Mouse (Mus musculus) limb, embryonic 15.5 days (tissue): Measurements from ENCODE around the gene Popdc2. TPM values are rescaled to one million over a fixed set of nuclear protein-coding genes. Genes with fewer than 3 reads are reported as not detected.

ENCODE experiments used
- ATAC-seq: fragments of 200-750 bp; cut with Nextera tagmentation; 2 replicates; pipeline ENCODE4 v1.8.0; 2017; ENCODE audit warnings: low read depth, moderate TSS enrichment; ENCODE audit not compliant: insufficient number of reproducible peaks, low FRiP score, low TSS enrichment
- H3K27ac ChIP-seq: fragments of 300-500 bp; sonication (generic); 2 replicates; pipeline ENCODE4 v1.5.1; 2015; ENCODE audit warnings: moderate library complexity, mild to moderate bottlenecking, inconsistent platforms
- H3K27me3 ChIP-seq: fragments of 300-500 bp; sonication (generic); 2 replicates; pipeline ENCODE4 v1.6.1; 2015; ENCODE audit warnings: inconsistent platforms
- H3K36me3 ChIP-seq: fragments of 300-500 bp; sonication (generic); 2 replicates; pipeline ENCODE4 v1.6.1; 2015; ENCODE audit warnings: inconsistent platforms
- H3K4me1 ChIP-seq: fragments of 300-500 bp; sonication (generic); 2 replicates; pipeline ENCODE4 v1.6.1; 2015; ENCODE audit warnings: inconsistent platforms
- H3K4me2 ChIP-seq: fragments of 300-500 bp; sonication (generic); 2 replicates; pipeline ENCODE4 v1.6.1; 2015; ENCODE audit warnings: mild to moderate bottlenecking, inconsistent platforms
- H3K4me3 ChIP-seq: fragments of 300-500 bp; sonication (generic); 2 replicates; pipeline ENCODE4 v1.5.1; 2015; ENCODE audit warnings: mild to moderate bottlenecking, inconsistent platforms
- H3K9ac ChIP-seq: fragments of 300-500 bp; sonication (generic); 2 replicates; pipeline ENCODE4 v1.6.1; 2015; ENCODE audit warnings: inconsistent platforms
- H3K9me3 ChIP-seq: fragments of 300-500 bp; sonication (generic); 2 replicates; pipeline ENCODE4 v1.6.1; 2016; ENCODE audit warnings: inconsistent platforms
- whole genome bisulfite sequencing: fragments of 180-500 bp; shearing (Covaris S2); methylation state at CpG from one replicate; pipeline ENCODE4 v1.1.7; 2015; 5-methylcytosine and 5-hydroxymethylcytosine counted together
- polyA plus RNA-seq: library from polyadenylated mRNA; unstranded; fragments of >200 nt; fragmentation: Nextera tagmentation; extraction: Ambion mirVana; gene quantifications from 2 replicates; pipeline ENCODE4 v1.2.1, GENCODE M21; 2015

The Popdc2 gene
- polyA plus RNA-seq, 1 experiment from 2014 or later: 3.2 TPM

- Histone ChIP-seq H3K9ac (no peak overlapping the region), H3K27ac (no peak overlapping the region)
- 86% methylated on average over 2 of the region's 2 CpGs for WGBS
These were observed 2.8 kb upstream of the Popdc2 start for GRCm38 (mm10) chr16:38359241-38359640.

GRCm38 (mm10) chr16:38359857-38360256, 2.2 kb upstream of the Popdc2 start:
- H3K4me1 ChIP-seq: peaks cover 12% of the 10 kb centered on the region; the same call in 1 of the 2 replicates
- H3K9me3 ChIP-seq: no peaks in the 10 kb centered on the region
- 65% methylated on average over 3 of the region's 3 CpGs for WGBS
- no peak overlapping the region for H3K4me3 ChIP-seq
- no peak for ATAC-seq
- 0 out of 2 replicates have a peak, but pooled peaks cover 2% of the 10 kb centered on the region for H3K36me3 ChIP-seq
- no peak overlapping the region for H3K9ac ChIP-seq
- no peaks in the 10 kb centered on the region for H3K27me3 ChIP-seq
- no peak overlapping the region for H3K27ac ChIP-seq
- H3K4me2 ChIP-seq: no peak overlapping the region

More at GRCm38 (mm10) chr16:38359241-38359640, 2.8 kb upstream of the Popdc2 start:
- Histone ChIP-seq H3K9me3 (no peaks in the 10 kb centered on the region), H3K4me3 (no peak overlapping the region), H3K27me3 (no peaks in the 10 kb centered on the region), H3K4me1 (peaks cover 12% of the 10 kb centered on the region; the same call in 1 of the 2 replicates), H3K4me2 (no peak overlapping the region), H3K36me3 (0 out of 2 replicates have a peak, but pooled peaks cover 2% of the 10 kb centered on the region)
- ATAC-seq: no peak

- no peak overlapping the region for H3K27ac ChIP-seq
- 22% methylated on average over 2 of the region's 2 CpGs for WGBS
- 0 out of 2 replicates have a peak, but pooled peaks have one; percentile 19 for ATAC-seq
- H3K27me3 ChIP-seq: no peaks in the 10 kb centered on the region
- H3K36me3 ChIP-seq: 0 out of 2 replicates have a peak, but pooled peaks cover 2% of the 10 kb centered on the region
- no peak overlapping the region for H3K9ac ChIP-seq
- H3K4me3 ChIP-seq: no peak overlapping the region
- peaks cover 12% of the 10 kb centered on the region; the same call in 1 of the 2 replicates for H3K4me1 ChIP-seq
- no peak overlapping the region for H3K4me2 ChIP-seq
- no peaks in the 10 kb centered on the region for H3K9me3 ChIP-seq
These were observed 1.7 kb upstream of the Popdc2 start for GRCm38 (mm10) chr16:38360317-38360716.

- no peak overlapping the region for H3K9ac ChIP-seq
- no peaks in the 10 kb centered on the region for H3K9me3 ChIP-seq
- H3K27me3 ChIP-seq: no peaks in the 10 kb centered on the region
- ATAC-seq: no peak
- WGBS: 75% methylated on average over 20 of the region's 20 CpGs
- no peaks in the 10 kb centered on the region for H3K36me3 ChIP-seq
- no peak overlapping the region for H3K27ac ChIP-seq
- H3K4me3 ChIP-seq: 0 out of 2 replicates have a peak overlapping the region, but pooled peaks have one; percentile 4
- H3K4me1 ChIP-seq: peaks cover 12% of the 10 kb centered on the region; the same call in 1 of the 2 replicates
- H3K4me2 ChIP-seq: no peak overlapping the region
These were observed 665 bp downstream of the Popdc2 start for GRCm38 (mm10) chr16:38362493-38363255.

GRCm38 (mm10) chr16:38363256-38363595, 1.2 kb downstream of the Popdc2 start:
- H3K4me3 ChIP-seq: no peak overlapping the region
- ATAC-seq: no peak

GRCm38 (mm10) chr16:38363657-38364056, 1.6 kb downstream of the Popdc2 start:
- Histone ChIP-seq H3K4me1 (peaks cover 12% of the 10 kb centered on the region; the same call in 1 of the 2 replicates), H3K27ac (no peak overlapping the region), H3K36me3 (no peaks in the 10 kb centered on the region), H3K9ac (no peak overlapping the region), H3K4me2 (no peak overlapping the region), H3K9me3 (no peaks in the 10 kb centered on the region), H3K4me3 (no peak overlapping the region), H3K27me3 (no peaks in the 10 kb centered on the region)
- ATAC-seq: no peak
- WGBS: 89% methylated on average over 7 of the region's 7 CpGs

More at GRCm38 (mm10) chr16:38363256-38363595, 1.2 kb downstream of the Popdc2 start:
- 78% methylated on average over 3 of the region's 3 CpGs for WGBS
- Histone ChIP-seq H3K4me1 (peaks cover 12% of the 10 kb centered on the region; the same call in 1 of the 2 replicates), H3K27me3 (no peaks in the 10 kb centered on the region), H3K36me3 (no peaks in the 10 kb centered on the region), H3K9me3 (no peaks in the 10 kb centered on the region), H3K9ac (no peak overlapping the region), H3K27ac (no peak overlapping the region), H3K4me2 (no peak overlapping the region)

GRCm38 (mm10) chr16:38365390-38365789, 3.4 kb downstream of the Popdc2 start:
- no peaks in the 10 kb centered on the region for H3K9me3 ChIP-seq
- no peak for ATAC-seq
- H3K9ac ChIP-seq: no peak overlapping the region
- no peaks in the 10 kb centered on the region for H3K27me3 ChIP-seq
- no peak overlapping the region for H3K27ac ChIP-seq
- no peaks in the 10 kb centered on the region for H3K36me3 ChIP-seq
- no peak overlapping the region for H3K4me3 ChIP-seq
- H3K4me1 ChIP-seq: peaks cover 12% of the 10 kb centered on the region; the same call in 1 of the 2 replicates
- 81% methylated on average over 10 of the region's 10 CpGs for WGBS
- no peak overlapping the region for H3K4me2 ChIP-seq

- no peak for ATAC-seq
- peaks cover 12% of the 10 kb centered on the region; the same call in 1 of the 2 replicates for H3K4me1 ChIP-seq
- no peak overlapping the region for H3K9ac ChIP-seq
- 76% methylated on average over 4 of the region's 4 CpGs for WGBS
- no peak overlapping the region for H3K4me3 ChIP-seq
- H3K27ac ChIP-seq: no peak overlapping the region
- no peaks in the 10 kb centered on the region for H3K36me3 ChIP-seq
- no peak overlapping the region for H3K4me2 ChIP-seq
- no peaks in the 10 kb centered on the region for H3K27me3 ChIP-seq
- no peaks in the 10 kb centered on the region for H3K9me3 ChIP-seq
These were observed 4.2 kb downstream of the Popdc2 start for GRCm38 (mm10) chr16:38366231-38366630.

- H3K9me3 ChIP-seq: no peaks in the 10 kb centered on the region
- no peak overlapping the region for H3K4me2 ChIP-seq
- WGBS: 16% methylated on average over 10 of the region's 10 CpGs
- no peaks in the 10 kb centered on the region for H3K36me3 ChIP-seq
- ATAC-seq: 0 out of 2 replicates have a peak, but pooled peaks have one; percentile 53
- H3K4me3 ChIP-seq: no peak overlapping the region
- H3K4me1 ChIP-seq: no peaks in the 10 kb centered on the region; the same call in 1 of the 2 replicates
- H3K27ac ChIP-seq: no peak overlapping the region
- no peak overlapping the region for H3K9ac ChIP-seq
- no peaks in the 10 kb centered on the region for H3K27me3 ChIP-seq
These were observed 6.3 kb downstream of the Popdc2 start for GRCm38 (mm10) chr16:38368336-38368735.

GRCm38 (mm10) chr16:38369000-38369399, 7.0 kb downstream of the Popdc2 start:
- ATAC-seq: no peak
- no peaks in the 10 kb centered on the region; the same call in 1 of the 2 replicates for H3K4me1 ChIP-seq

GRCm38 (mm10) chr16:38369431-38369830, 7.4 kb downstream of the Popdc2 start:
- WGBS: 83% methylated on average over 8 of the region's 8 CpGs
- Histone ChIP-seq H3K36me3 (no peaks in the 10 kb centered on the region), H3K9me3 (no peaks in the 10 kb centered on the region), H3K4me2 (no peak overlapping the region), H3K4me1 (no peaks in the 10 kb centered on the region; the same call in 1 of the 2 replicates), H3K4me3 (no peak overlapping the region), H3K9ac (no peak overlapping the region), H3K27me3 (no peaks in the 10 kb centered on the region), H3K27ac (no peak overlapping the region)
- no peak for ATAC-seq

More at GRCm38 (mm10) chr16:38369000-38369399, 7.0 kb downstream of the Popdc2 start:
- H3K36me3 ChIP-seq: no peaks in the 10 kb centered on the region
- WGBS: 64% methylated on average over 7 of the region's 7 CpGs
- no peak overlapping the region for H3K4me3 ChIP-seq
- no peak overlapping the region for H3K4me2 ChIP-seq
- H3K9ac ChIP-seq: no peak overlapping the region
- no peaks in the 10 kb centered on the region for H3K9me3 ChIP-seq
- H3K27ac ChIP-seq: no peak overlapping the region
- H3K27me3 ChIP-seq: no peaks in the 10 kb centered on the region

GRCm38 (mm10) chr16:38369992-38370484, 8.0 kb downstream of the Popdc2 start:
- Histone ChIP-seq H3K4me2 (no peak overlapping the region), H3K36me3 (no peaks in the 10 kb centered on the region), H3K9me3 (no peaks in the 10 kb centered on the region), H3K4me1 (no peaks in the 10 kb centered on the region; the same call in 1 of the 2 replicates), H3K4me3 (no peak overlapping the region), H3K9ac (no peak overlapping the region), H3K27ac (peak overlapping the region; percentile 27; the same call in 1 of the 2 replicates), H3K27me3 (no peaks in the 10 kb centered on the region)
- no peak for ATAC-seq
- 74% methylated on average over 4 of the region's 4 CpGs for WGBS
